Mouse (Mus musculus) midbrain, postnatal 0 days (tissue): ENCODE results near the gene Stxbp5l. TPM values are rescaled to one million over a fixed set of nuclear protein-coding genes. Genes with fewer than 3 reads are reported as not detected.
A peak's percentile ranks its signal among the peaks of the same experiment; 100 is the strongest.

Source experiments
- ATAC-seq: fragments of 200-750 bp; cut with Nextera tagmentation; 2 replicates; pipeline ENCODE4 v1.8.0; 2017; ENCODE audit warnings: moderate number of reproducible peaks, mild to moderate bottlenecking, moderate TSS enrichment, moderate library complexity; ENCODE audit not compliant: low FRiP score
- DNase-seq: peaks from one replicate; pipeline ENCODE4 v3.0.0-alpha.2; 2015; ENCODE audit warnings: low spot score
- H3K27ac ChIP-seq: fragments of 300-500 bp; sonication (generic); 2 replicates; pipeline ENCODE4 v1.5.1; 2014; ENCODE audit warnings: low read depth, mild to moderate bottlenecking, low read length, mixed read lengths
- H3K27me3 ChIP-seq: fragments of 300-500 bp; sonication (generic); 2 replicates; pipeline ENCODE4 v1.6.1; 2014; ENCODE audit warnings: low read length, control low read depth, mixed read lengths; ENCODE audit not compliant: insufficient read depth
- H3K36me3 ChIP-seq: fragments of 300-500 bp; sonication (generic); 2 replicates; pipeline ENCODE4 v1.6.1; 2014; ENCODE audit warnings: low read length, control low read depth, mixed read lengths; ENCODE audit not compliant: insufficient read depth
- H3K4me1 ChIP-seq: fragments of 300-500 bp; sonication (generic); 2 replicates; pipeline ENCODE4 v1.6.1; 2014; ENCODE audit warnings: mild to moderate bottlenecking, control low read depth, antibody characterized with exemption, low read length, mixed read lengths; ENCODE audit not compliant: insufficient read depth
- H3K4me2 ChIP-seq: fragments of 300-500 bp; sonication (generic); 2 replicates; pipeline ENCODE4 v1.6.1; 2014; ENCODE audit warnings: low read depth, mild to moderate bottlenecking, low read length, mixed read lengths; ENCODE audit not compliant: poor library complexity, severe bottlenecking
- H3K4me3 ChIP-seq: fragments of 300-500 bp; sonication (generic); 2 replicates; pipeline ENCODE4 v1.5.1; 2014; ENCODE audit warnings: low read depth, mild to moderate bottlenecking, low read length, moderate library complexity
- H3K9ac ChIP-seq: fragments of 300-500 bp; sonication (generic); replicated peaks from 2 replicates; pipeline ENCODE4 v1.6.1; 2014; ENCODE audit warnings: mild to moderate bottlenecking, low read length, moderate library complexity, mixed read lengths; ENCODE audit not compliant: poor library complexity, severe bottlenecking
- H3K9me3 ChIP-seq: fragments of 300-500 bp; sonication (generic); 2 replicates; pipeline ENCODE4 v1.6.1; 2016; ENCODE audit warnings: low read length, control low read depth
- CTCF ChIP-seq: IDR thresholded peaks from 2 replicates; pipeline ENCODE4 v1.5.1; 2016; ENCODE audit warnings: antibody characterized with exemption, mild to moderate bottlenecking
- WGBS: fragments of 180-500 bp; shearing (Covaris S2); extraction: QIAGEN DNeasy Blood & Tissue Kit; methylation state at CpG from one replicate; pipeline ENCODE4 v1.1.7; 2014; 5-methylcytosine and 5-hydroxymethylcytosine counted together
- polyA plus RNA-seq: library from polyadenylated mRNA; unstranded; fragments of >200 nt; fragmentation: Nextera tagmentation; extraction: Ambion mirVana; gene quantifications from 2 replicates; pipeline ENCODE4 v1.2.1, GENCODE M21; 2015
- total RNA-seq: library from RNA; depleted of rRNA; stranded (reverse); fragments of >200 nt; gene quantifications from 2 replicates; pipeline ENCODE4 v1.2.3, GENCODE M21; 2014

The Stxbp5l gene
- total and polyA plus RNA-seq, 2 experiments from 2014 or later, result 13.5 to 18.7 TPM

GRCm38 (mm10) chr16:37405536-37405935 lies 20.8 kb upstream of the Stxbp5l start:
- ATAC-seq, result no peak
- H3K4me3 ChIP-seq, result no peak overlapping the region
- H3K4me2 ChIP-seq, result no peak overlapping the region
- H3K27me3 ChIP-seq, result no peaks in the 10 kb centered on the region
- no peak for TF ChIP-seq CTCF
- H3K36me3 ChIP-seq, result no peaks in the 10 kb centered on the region
- H3K9me3 ChIP-seq, result no peaks in the 10 kb centered on the region
- no peak for DNase-seq
- 70% methylated on average over 4 of the region's 4 CpGs for WGBS
- no peak overlapping the region for H3K27ac ChIP-seq
- H3K9ac ChIP-seq, result no peak overlapping the region
- H3K4me1 ChIP-seq, result no peaks in the 10 kb centered on the region

GRCm38 (mm10) chr16:37404922-37405321 lies 20.2 kb upstream of the Stxbp5l start:
- Histone ChIP-seq H3K4me1 (no peaks in the 10 kb centered on the region), H3K27me3 (no peaks in the 10 kb centered on the region), H3K27ac (no peak overlapping the region), H3K4me3 (no peak overlapping the region), H3K9ac (no peak overlapping the region), H3K36me3 (no peaks in the 10 kb centered on the region), H3K9me3 (no peaks in the 10 kb centered on the region), H3K4me2 (no peak overlapping the region)
- DNase-seq (no peak), ATAC-seq (no peak)
- no peak for TF ChIP-seq CTCF
- WGBS, result 50% methylated on average over 1 of the region's 1 CpGs

GRCm38 (mm10) chr16:37389964-37390363 lies 5.2 kb upstream of the Stxbp5l start:
- no peak overlapping the region for H3K4me2 ChIP-seq
- no peak for DNase-seq

GRCm38 (mm10) chr16:37389201-37389905 lies 4.6 kb upstream of the Stxbp5l start:
- DNase-seq, result no peak
- no peak overlapping the region for H3K4me2 ChIP-seq
- no peak overlapping the region for H3K9ac ChIP-seq
- no peaks in the 10 kb centered on the region for H3K4me1 ChIP-seq
- H3K4me3 ChIP-seq, result no peak overlapping the region
- no peak for ATAC-seq
- no peaks in the 10 kb centered on the region for H3K27me3 ChIP-seq
- TF ChIP-seq CTCF, result no peak
- WGBS, result 81% methylated on average over 4 of the region's 4 CpGs
- no peaks in the 10 kb centered on the region for H3K9me3 ChIP-seq
- H3K27ac ChIP-seq, result no peak overlapping the region
- no peaks in the 10 kb centered on the region for H3K36me3 ChIP-seq

More at GRCm38 (mm10) chr16:37389964-37390363, 5.2 kb upstream of the Stxbp5l start:
- Histone ChIP-seq H3K4me1 (no peaks in the 10 kb centered on the region), H3K9me3 (no peaks in the 10 kb centered on the region), H3K4me3 (no peak overlapping the region), H3K27me3 (no peaks in the 10 kb centered on the region), H3K27ac (no peak overlapping the region), H3K36me3 (no peaks in the 10 kb centered on the region), H3K9ac (no peak overlapping the region)
- TF ChIP-seq CTCF, result no peak
- ATAC-seq, result no peak

GRCm38 (mm10) chr16:37384369-37384768 lies 393 bp downstream of the Stxbp5l start:
- no peak for TF ChIP-seq CTCF
- H3K9ac ChIP-seq, result peak overlapping the region; percentile 81
- no peaks in the 10 kb centered on the region for H3K36me3 ChIP-seq
- DNase-seq (peak; percentile 53), ATAC-seq (peak; percentile 85)
- H3K4me2 ChIP-seq, result peak overlapping the region; percentile 76
- under 1% methylated on average over 23 of the region's 30 CpGs for WGBS
- no peaks in the 10 kb centered on the region for H3K9me3 ChIP-seq
- peak overlapping the region; percentile 78 for H3K4me3 ChIP-seq
- H3K27ac ChIP-seq, result peak overlapping the region; percentile 62
- H3K4me1 ChIP-seq, result no peaks in the 10 kb centered on the region
- H3K27me3 ChIP-seq, result no peaks in the 10 kb centered on the region

GRCm38 (mm10) chr16:37383426-37383825 lies 1.3 kb downstream of the Stxbp5l start:
- ATAC-seq, result no peak
- no peak overlapping the region for H3K27ac ChIP-seq
- H3K9ac ChIP-seq, result no peak overlapping the region
- peak overlapping the region; percentile 76 for H3K4me2 ChIP-seq
- H3K9me3 ChIP-seq, result no peaks in the 10 kb centered on the region
- no peak for TF ChIP-seq CTCF
- WGBS, result 51% methylated on average over 4 of the region's 4 CpGs
- no peaks in the 10 kb centered on the region for H3K36me3 ChIP-seq
- no peaks in the 10 kb centered on the region for H3K4me1 ChIP-seq
- no peak for DNase-seq
- peak overlapping the region; percentile 78 for H3K4me3 ChIP-seq
- H3K27me3 ChIP-seq, result no peaks in the 10 kb centered on the region
